ENCODE assay signal across 8 mouse cellular contexts in the genomic region with DNA sequence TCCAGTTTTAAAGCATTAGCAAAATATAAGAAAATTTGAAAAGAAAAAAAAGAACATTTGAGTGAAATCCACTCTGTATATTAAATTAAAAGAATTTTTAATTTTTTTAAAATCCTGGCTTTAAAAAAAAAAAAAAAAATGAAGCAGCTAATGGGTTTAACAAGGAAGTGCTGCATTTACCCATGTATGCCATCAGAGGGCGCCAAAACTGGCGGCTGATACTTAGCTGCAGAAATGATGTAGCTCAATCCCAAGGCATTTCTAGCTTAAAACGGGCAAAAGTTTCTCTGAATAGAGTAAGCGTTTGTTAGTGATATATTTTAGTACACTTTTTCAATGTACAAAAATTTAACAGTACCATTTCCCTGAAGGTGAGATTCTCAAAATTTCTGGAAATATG.
DNase-seq lines count a peak whose midpoint lies in the region.

No protein-coding gene starts in this region.

- DNase-seq in cerebellum, adult 18-20 months = peak; percentile 21 to 35
- no peak for DNase-seq in cerebellum, adult 11-12 months
- peak; percentile 24 to 39 for DNase-seq in left cerebral cortex, adult 18-20 months (ENCODE audit: low spot score in 2 of 2)
- no peak for DNase-seq in left cerebral cortex, adult 11 months (ENCODE audit: low spot score)
- peak; percentile 67 for DNase-seq in adipocyte (ENCODE audit: low spot score)
- peak; percentile 59 for DNase-seq in heart, postnatal 4 days
- peak; percentile 63 for DNase-seq in naive thymus-derived CD4-positive, alpha-beta T cell, adult 2 months (ENCODE audit: low read depth)
- DNase-seq in testis, postnatal 10 days (ENCODE audit: low spot score) = no peak

Comparison
In these comparisons a context has a peak if more than half of its experiments do, and no peak if none do; other contexts are left out.
1. DNase-seq: peak in cerebellum, adult 18-20 months (2 of 2), left cerebral cortex, adult 18-20 months (2 of 2), adipocyte (single experiment), heart, postnatal 4 days (single experiment) and naive thymus-derived CD4-positive, alpha-beta T cell, adult 2 months (single experiment); none in cerebellum, adult 11-12 months (single experiment), left cerebral cortex, adult 11 months (single experiment) and testis, postnatal 10 days (single experiment).